Mouse (Mus musculus): ENCODE measurements around the gene Skap2. TPM values are rescaled to one million over a fixed set of nuclear protein-coding genes. Genes with fewer than 3 reads are reported as not detected.

The Skap2 gene
- total RNA-seq, 2 experiments from 2014 or later: 40.5 to 46.5 TPM

DNA sequence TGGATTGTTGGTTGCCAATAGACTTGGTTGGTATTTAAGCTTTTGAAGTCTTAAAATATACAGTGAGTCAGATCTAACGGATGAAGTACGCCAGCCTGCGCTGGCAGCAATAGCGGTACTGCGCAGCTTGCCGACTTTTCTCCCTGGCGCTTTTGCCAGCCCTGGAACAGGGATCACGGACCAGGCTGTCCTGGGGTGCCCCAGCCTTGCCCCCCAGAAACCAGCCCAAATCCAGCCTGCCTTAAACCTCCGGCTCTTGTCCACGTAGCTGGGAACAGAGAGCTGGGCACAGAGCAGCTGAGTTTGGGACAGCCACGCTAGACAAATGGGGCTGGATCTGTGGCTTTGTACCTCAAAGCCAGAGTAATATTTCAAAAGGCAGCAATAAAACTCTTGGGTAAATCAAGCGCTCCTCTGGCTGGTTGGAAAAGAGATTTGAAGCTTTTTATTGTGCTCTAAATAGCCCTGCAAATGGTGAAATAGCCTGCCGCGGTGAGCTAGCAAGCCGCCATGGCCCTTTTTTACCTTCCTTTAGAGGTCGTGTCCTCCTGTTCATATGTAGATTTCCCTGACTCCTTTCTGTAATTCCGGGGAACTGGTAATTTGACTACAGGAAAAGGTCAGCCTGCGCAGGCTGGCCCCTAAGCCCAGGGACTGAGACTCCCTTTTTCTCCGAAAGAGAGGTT lies 6.2 kb downstream of the Skap2 start:
- peak; percentile 53 for DNase-seq

GRCm38 (mm10) chr6:52005616-52005962 lies 6.8 kb downstream of the Skap2 start:
- no peak for DNase-seq

- DNase-seq: no peak
Measured at GRCm38 (mm10) chr6:52004995-52005394, 7.4 kb downstream of the Skap2 start.

DNA sequence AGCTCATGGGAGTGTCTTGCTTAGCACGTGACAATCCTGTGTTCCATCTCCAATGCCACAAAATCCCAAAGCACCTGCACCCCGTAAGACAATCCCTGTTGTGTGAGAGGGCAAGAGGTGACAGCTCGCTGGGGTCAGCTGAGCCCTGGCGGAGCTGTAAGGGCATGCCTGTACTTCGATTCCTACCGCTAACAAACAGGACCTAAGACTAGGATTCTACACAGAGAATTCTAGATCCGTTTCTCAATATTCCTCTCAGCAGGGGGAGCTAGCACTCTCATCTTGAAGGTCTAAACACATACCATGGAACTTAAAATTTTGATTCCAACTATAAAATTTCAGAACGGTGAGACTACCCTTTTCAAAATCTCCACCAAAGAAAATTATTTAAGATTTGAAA lies 9.7 kb downstream of the Skap2 start:
- peak; percentile 58 for DNase-seq

DNA sequence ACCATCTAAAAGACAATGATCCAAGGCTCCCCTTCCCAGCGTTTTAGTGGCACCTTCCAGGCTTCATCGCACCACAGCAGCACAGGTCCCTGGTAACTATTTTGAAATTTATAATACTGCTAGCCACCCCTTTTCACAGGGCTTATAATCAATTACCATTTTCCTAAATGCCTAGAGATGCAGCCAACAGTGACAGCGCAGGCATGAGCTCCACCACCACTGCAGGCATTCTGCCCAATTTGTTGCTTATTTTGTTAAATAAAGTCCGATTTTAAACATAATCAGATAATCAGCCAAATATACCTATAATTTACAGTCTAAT lies 13.2 kb downstream of the Skap2 start:
- DNase-seq: no peak

GRCm38 (mm10) chr6:51998409-51999156 lies 13.8 kb downstream of the Skap2 start:
- DNase-seq: peak; percentile 45

- no peak for DNase-seq
Measured at GRCm38 (mm10) chr6:51987999-51988398, 24.4 kb downstream of the Skap2 start.

- no peak for DNase-seq
Measured at GRCm38 (mm10) chr6:51977638-51978037, 34.7 kb downstream of the Skap2 start.

DNA sequence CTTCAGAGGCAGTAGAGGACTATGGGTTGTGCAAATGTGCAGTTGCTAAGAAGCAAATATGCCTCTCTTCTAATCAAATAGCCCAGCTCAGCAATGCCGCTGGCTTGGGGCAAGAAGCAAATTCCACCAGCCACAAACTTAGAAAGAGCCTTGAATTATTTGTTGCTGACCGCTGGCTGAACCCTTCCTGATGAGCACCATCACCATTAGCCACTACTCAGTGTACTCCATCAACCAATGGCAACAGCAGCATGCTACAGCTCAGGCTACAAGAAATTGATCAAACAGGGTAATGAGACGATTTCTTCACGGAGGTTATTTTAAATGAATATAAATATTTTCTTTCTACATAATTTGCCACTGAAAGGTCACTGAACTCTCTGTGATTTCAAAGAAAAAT lies 36.6 kb downstream of the Skap2 start:
- no peak for DNase-seq

- DNase-seq: no peak
Measured at GRCm38 (mm10) chr6:51958992-51959391, 53.4 kb downstream of the Skap2 start.

GRCm38 (mm10) chr6:51956048-51956792 lies 56.1 kb downstream of the Skap2 start:
- DNase-seq: peak; percentile 20

- DNase-seq: no peak
Measured at GRCm38 (mm10) chr6:51947661-51948060, 64.7 kb downstream of the Skap2 start.

GRCm38 (mm10) chr6:51944916-51945315 lies 67.4 kb downstream of the Skap2 start:
- no peak for DNase-seq

- no peak for DNase-seq
Measured at GRCm38 (mm10) chr6:51933998-51934397, 78.4 kb downstream of the Skap2 start.

GRCm38 (mm10) chr6:51933034-51933611 lies 79.2 kb downstream of the Skap2 start:
- no peak for DNase-seq

DNA sequence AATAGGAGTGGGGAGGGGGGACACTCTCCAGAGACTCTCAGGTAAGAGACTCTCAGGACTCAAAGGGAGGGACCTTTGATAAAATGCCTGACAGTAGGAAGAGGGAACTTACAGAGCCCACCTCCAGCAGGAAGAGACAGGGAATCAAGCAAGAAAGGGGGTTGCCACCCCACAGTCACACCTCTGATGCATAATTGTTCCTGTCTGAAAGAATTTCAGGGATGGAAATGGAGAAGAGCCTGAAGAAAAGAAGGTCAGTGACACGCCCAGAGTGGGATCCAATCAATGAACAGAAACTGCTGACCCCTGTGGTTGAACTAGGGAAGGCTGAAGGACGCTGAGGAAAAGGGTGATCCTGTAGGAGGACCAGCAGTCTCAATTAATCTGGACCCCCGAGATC lies 85.2 kb downstream of the Skap2 start:
- DNase-seq: no peak

DNA sequence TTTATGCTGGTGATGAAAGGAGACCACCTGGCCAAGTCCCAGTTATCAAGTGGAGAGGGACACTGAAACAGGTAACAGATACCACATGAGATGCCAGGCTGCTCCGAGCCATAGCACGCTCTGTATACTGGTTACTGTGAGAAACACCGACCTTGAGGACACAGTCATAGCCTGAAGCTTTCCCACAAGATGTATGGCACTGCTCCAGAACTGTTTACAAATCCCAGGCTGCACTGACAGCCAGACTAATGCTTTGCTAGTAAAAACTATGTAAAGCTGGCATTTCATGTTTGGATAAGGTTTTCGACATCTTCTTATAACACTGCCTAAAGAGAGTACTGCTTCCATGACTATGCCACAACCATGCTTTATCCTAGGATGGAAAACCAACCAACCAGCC lies 90.5 kb downstream of the Skap2 start:
- DNase-seq: peak; percentile 13

DNA sequence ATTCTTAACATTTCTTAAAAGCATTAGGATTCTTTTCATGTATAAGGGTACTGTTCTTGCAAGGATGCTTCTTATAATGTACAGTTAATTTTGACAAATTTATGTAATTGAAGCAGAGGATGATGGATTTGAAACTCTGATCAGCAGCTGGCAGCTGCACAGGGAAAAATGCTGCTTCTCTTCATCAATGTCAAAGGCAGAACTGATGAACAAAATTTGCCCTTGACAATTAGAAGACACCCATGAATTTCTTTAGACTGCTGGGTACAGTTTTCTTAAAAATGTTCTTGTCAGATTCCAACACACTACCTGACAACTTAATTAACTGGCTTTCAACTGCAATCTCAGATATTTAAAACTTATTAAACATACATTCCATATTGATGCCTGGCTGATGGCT lies 103.9 kb downstream of the Skap2 start:
- no peak for DNase-seq

- no peak for DNase-seq
Measured at GRCm38 (mm10) chr6:51905659-51906058, 106.7 kb downstream of the Skap2 start.

DNA sequence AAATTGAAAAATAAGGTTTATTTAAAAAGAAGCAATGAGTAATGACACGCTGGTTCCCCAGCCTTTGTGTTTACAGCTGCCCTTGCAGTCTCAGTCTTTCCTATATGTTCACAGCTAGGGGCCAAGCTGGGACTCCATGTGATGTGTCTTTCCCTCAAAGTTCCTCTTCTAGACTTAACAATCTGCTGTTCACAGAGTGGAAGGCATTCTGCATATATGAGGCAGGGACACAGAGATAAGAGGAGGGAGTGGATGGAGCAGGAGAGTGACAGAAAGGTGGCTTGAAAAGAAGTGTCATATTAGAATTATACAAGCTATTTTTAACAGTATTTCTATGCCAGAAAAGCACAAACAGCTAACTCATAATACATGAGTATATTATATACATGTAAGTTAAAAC lies 110.8 kb downstream of the Skap2 start:
- no peak for DNase-seq

DNA sequence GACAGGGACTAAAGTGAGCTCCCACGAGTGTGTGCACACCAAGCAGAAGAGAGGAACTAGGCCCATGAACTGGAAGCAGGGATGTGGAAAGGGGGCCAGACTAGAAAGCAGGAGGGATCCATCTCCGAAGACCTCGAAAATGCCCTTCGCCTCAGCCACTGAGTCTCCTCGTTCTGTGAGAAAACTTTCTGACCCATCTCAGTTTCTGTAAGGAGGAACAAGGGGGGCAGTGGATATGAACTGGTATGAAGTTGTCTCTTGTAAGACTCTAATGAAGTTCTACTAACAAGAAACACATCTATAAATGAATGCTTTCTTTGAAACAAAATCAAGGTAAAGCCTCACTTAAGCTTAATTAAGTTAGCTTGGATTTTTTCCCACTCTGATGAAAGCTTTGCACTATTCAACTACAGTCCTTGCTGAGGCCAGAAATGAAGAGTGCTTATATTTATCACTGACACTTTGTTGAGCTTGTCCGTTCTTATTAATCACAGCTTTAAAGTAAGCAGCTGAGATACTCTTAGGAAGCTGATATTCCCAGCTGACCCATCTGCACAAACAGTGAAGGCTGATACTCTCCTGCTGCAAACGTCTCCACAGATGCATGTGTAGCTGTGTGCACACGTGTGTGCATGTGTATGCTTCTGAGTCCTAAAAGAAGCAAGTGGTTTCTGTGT lies 113.9 kb downstream of the Skap2 start:
- DNase-seq: no peak

DNA sequence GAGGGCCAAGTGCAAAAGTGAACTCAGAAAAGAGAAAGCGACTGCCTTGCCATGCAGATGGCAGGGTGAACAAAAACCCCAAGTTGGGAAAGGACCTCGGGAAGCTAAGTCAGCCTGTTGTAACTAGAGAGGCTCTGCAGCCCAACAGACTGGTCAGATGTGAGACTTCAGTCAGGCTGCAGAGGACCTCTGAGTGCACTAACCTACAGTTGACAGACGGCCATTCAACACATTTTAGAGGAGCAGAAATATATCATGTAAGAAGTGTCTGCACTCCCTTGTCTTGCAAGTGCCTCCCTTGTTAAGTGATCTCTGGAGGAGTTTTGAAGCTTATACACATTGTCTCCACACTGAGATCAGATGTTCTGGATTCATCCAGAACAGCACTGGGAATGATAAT lies 116.6 kb downstream of the Skap2 start:
- no peak for DNase-seq

- DNase-seq: no peak
Measured at GRCm38 (mm10) chr6:51894717-51895116, 117.6 kb downstream of the Skap2 start.
